Mouse (Mus musculus) testis, postnatal 14 days (tissue): Measurements from ENCODE around the gene Arap1.

Experiments used
- DNase-seq: peaks from one replicate; pipeline ENCODE4 v3.0.0; 2021; ENCODE audit warnings: low spot score

The Arap1 gene

DNA sequence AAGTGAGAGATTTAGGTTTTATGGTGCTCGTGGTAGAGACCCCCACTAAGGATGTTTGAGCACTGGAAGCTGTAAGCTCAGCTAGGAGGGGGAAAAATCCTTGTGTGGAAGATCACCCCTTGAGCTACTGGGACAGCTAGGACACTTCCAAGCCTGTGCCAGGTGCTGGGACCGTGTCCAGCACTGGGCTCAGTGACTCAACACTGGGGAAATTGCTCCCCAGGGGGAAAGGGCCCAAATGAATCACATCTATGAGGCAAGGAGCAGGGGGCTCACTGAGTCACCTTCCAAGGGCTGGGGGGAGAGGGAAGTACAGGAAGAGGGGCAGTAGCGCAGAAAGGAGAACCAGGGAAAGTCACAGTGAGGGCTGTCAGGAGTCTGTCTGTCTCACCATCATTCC is 102.0 kb downstream of the Arap1 start:
- DNase-seq, result no peak

- DNase-seq, result peak; percentile 85
Measured at GRCm38 (mm10) chr7:101450422-101451401, 102.8 kb downstream of the Arap1 start.

- no peak for DNase-seq
Measured at GRCm38 (mm10) chr7:101452669-101453068, 104.8 kb downstream of the Arap1 start.

DNA sequence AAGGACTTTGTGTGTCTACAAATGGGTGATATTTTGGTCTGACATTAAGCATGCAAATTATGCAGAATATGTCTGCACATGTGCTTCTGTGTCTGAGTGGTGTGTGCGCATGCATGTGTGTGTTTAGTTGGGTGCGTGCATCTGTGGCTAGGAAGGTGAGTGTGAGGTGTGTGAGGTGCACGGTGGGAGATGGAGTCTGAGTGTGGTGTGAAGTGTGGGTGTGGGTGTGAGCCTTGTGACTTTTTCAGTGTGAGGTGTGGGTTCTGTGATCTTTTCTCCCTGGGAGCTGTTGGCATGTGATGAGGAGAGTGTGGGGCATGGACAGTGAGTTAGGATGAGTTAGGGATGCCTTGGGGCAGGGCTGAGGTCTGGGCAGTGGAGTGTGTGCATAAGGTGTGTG is 105.4 kb downstream of the Arap1 start:
- DNase-seq, result no peak

- DNase-seq, result no peak
Measured at GRCm38 (mm10) chr7:101453725-101454124, 105.9 kb downstream of the Arap1 start.

- no peak for DNase-seq
Measured at GRCm38 (mm10) chr7:101454479-101454878, 106.6 kb downstream of the Arap1 start.

DNA sequence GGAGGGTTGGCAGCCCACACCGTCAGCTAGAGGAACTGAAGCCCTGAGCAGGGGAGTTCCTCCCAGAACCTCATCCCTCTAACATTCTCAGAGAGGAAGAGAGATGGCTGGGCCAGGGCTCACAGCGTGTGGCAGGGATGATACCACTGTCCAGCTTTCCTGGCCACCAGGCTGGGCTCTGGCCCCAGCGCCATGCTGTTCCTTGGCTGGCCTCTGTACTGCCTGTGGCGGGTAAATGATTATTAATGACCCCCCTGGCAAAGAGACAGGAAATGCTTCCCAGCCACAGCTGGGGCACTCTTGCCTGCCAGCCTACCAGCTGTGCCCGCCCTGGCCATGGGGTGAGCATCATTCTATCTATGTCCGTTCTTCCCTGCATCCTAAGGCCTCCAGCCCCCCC is 107.3 kb downstream of the Arap1 start:
- DNase-seq, result no peak

DNA sequence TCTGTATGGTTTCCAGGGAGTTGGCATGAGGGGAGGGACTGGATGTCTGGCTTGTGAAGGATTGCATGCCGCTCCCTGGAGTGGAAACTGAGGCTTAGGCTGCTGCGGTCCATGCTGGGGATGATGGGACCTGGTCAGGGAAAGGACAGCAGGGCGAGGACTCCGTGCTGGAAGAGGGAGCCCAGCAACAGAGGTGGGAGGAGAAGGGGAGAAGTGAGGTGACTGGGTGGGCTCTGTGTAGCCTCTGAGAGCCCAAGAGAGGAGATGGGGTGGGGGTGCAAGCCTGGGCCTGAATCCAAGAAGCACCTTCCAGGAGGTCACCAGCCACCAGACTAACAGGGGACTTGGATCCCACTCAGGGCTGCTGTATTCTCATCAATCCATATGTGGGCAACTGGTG is 108.5 kb downstream of the Arap1 start:
- DNase-seq, result no peak

DNA sequence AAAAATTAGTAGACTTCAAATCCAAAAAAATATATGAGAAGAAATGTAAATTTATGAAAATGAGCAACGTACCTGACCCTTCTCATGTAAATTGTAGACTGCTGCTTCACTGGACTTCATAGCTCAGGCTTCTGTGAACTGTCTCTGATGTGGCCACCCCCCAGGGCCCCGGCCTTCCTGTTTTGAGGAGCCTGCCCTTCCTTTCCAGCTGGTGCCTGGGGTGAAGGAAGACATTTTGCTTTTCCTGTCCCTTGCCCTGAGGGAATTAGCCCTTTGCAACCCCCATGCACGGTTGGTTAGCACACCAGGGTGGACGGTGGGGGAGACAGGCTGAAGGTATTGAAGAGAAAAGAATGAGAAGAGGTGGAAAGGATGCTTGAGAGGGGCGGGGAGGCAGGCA is 108.9 kb downstream of the Arap1 start:
- DNase-seq, result no peak

- DNase-seq, result no peak
Measured at GRCm38 (mm10) chr7:101457283-101457682, 109.4 kb downstream of the Arap1 start.

DNA sequence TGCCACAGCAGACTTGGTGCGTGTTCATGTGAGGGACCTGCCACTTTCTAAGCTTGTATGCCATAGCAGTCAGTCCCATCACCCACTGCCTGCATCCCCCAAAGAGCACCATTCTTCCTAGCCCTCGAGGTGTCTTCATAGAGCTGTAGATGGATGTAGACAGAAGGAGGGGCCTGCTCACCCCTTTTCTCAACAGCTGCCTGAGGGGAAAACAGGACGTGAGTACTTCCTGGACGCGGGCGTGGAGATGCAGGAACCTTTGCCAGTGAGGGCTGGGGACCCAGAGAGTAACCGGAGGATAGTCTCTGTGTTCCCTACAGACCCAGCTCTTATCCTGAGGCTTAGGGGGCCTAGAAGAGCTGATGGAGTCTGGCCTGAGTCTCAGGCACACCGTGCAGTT is 109.9 kb downstream of the Arap1 start:
- no peak for DNase-seq

- DNase-seq, result no peak
Measured at GRCm38 (mm10) chr7:101458278-101458781, 110.5 kb downstream of the Arap1 start.

DNA sequence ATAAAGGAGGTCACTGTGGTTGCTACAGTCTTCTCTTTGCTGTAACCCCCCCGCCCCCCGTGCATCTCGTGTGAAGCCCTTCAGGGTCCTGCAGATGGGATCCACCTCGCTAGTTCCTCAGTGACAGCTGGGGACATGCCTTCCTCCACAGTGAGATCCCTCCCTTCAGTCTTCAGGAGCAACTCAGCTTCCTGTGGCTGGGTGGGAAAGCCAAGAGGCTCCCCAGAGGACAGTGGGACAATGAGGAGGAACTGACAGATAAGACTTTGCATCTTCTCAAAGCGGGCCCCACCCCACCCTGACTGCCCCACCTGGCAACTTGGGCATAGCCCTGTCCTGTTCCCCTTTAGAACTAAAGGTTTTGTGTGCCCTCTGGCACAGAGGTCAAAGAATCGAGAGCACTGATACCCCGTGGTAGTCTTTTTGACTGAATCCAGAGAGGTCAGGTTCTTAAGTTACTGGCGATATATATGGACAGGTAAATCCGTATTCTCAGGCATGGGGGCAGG is 111.5 kb downstream of the Arap1 start:
- no peak for DNase-seq

DNA sequence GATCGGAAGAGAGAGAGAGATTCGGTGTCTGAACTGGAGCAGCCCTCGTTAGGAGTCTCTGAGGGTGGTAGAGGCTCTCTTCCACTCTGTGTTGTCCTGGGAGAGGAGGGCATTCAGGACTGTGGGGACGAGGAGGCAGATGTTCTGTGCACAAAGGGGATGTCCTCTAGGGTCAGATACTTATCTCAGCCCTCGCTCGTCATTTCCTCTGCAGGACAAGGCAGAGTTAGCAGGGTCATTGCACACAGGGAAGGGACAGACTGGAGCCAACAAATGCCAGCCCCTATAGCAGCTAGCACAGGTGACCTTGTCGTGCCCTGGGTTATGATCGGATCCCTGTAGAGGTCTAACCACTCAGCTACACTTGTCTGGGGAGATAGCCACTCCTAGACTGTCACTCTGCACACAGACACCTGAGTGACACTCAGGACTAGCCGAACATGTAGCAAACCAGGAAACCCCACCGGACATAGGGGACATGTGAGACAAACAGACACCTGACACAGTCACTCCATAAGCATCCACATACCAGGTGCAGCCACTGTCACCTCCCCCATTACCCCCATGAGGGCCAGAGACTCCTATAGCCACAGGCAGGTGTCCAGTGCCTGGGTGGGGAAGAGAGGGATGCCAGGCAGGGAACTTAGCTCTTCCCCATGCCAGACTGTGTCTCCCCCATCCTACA is 112.2 kb downstream of the Arap1 start:
- no peak for DNase-seq

GRCm38 (mm10) chr7:101460608-101460957 is 112.7 kb downstream of the Arap1 start:
- no peak for DNase-seq

GRCm38 (mm10) chr7:101461571-101461970 is 113.7 kb downstream of the Arap1 start:
- DNase-seq, result no peak
